Mouse (Mus musculus): ENCODE results near the gene Cd81.

DNA sequence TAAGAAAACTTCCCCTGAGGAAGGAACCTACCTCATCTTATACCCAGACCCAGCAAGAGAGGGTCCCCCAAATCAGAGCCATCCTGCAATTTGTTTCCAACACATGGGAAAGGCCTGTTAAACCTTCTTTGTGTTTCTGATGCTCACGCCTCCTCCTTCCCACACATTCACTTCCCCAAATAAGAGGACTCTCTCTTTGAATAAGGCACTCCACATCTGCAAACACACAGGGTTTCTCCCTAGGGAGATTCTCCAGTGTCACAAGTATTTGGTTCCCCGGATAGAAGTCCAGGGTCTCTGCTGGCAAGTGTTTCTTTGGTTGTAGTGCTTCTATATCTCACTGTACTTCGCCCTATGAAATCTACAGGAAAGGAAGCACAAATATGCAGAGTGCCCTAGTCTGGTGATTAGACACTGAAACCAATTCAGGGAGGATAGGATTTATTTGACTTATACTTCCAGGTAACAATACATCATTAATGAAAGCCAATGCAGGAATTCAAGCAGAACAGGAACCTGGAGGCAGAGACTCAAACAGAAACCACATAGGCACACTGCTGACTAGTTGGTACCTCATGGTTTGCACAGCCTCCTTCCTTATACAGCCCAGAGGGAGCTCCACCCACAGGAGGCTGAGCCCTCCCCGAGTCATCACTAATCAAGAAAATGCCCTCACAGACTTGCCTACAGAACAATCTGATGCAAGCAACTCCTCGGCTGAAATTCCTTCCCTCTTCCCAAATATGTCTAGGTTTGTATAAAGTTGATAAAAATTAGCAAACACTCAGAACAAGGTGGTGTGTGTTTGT, 31.0 kb upstream of the Cd81 start:
- no peak for TF ChIP-seq HCFC1 (IDR thresholded peaks at IDR 0.05; ENCODE audit: low read depth, low read length)
- peak; percentile 40; the same call in 1 of the 2 replicates for TF ChIP-seq MYC (IDR thresholded peaks at IDR 0.05; ENCODE audit: low read depth, low read length)
- TF ChIP-seq CHD2 (IDR thresholded peaks at IDR 0.05; ENCODE audit: low read length): no peak
- peak in 1 of 2 experiments; percentile 49; a peak in 2 of 4 replicates for TF ChIP-seq POLR2A (IDR thresholded peaks at IDR 0.05; ENCODE audit: control insufficient read depth in 1 of 2, insufficient read depth in 1 of 2, low read depth in 1 of 2, low read length in 2 of 2, poor library complexity in 1 of 2)
- no peak for TF ChIP-seq NELFE (IDR thresholded peaks at IDR 0.05; ENCODE audit: low read depth, low read length)
- no peak for TF ChIP-seq CTCF (IDR thresholded peaks at IDR 0.05 in 2 of 3, conservative IDR thresholded peaks at IDR 0.05 in 1 of 3; ENCODE audit: control insufficient read depth in 1 of 3, insufficient read depth in 1 of 3, low read depth in 2 of 3, low read length in 3 of 3, poor library complexity in 1 of 3, severe bottlenecking in 1 of 3)
- peak; percentile 8 to 24; a peak in 1 of 4 replicates for TF ChIP-seq EP300 (IDR thresholded peaks at IDR 0.05; ENCODE audit: low read depth in 1 of 2, low read length in 2 of 2)
- peak; percentile 40; the same call in 1 of the 2 replicates for TF ChIP-seq ETS1 (IDR thresholded peaks at IDR 0.05; ENCODE audit: low read depth, low read length)
- TF ChIP-seq MAX (IDR thresholded peaks at IDR 0.05; ENCODE audit: low read length): peak; percentile 54; the same call in 1 of the 2 replicates
- TF ChIP-seq GATA1 (IDR thresholded peaks at IDR 0.05; ENCODE audit: low read depth, low read length): no peak
- TF ChIP-seq ZC3H11A (IDR thresholded peaks at IDR 0.05; ENCODE audit: low read depth, low read length): no peak
- no peak for TF ChIP-seq CHD1 (IDR thresholded peaks at IDR 0.05; ENCODE audit: low read depth, low read length)

Data from MEL (cell line).